Mouse (Mus musculus) testis, adult 10 weeks (tissue): Measurements from ENCODE around the gene Pcp2. TPM values are rescaled to one million over a fixed set of nuclear protein-coding genes. Genes with fewer than 3 reads are reported as not detected.

ENCODE experiments used
- polyA plus RNA-seq: library from polyadenylated mRNA; stranded (reverse); fragments of 350-450 nt; fragmentation: Illumina TruSeq; extraction: RNeasy Lipid Tissue Mini Kit (QIAGEN cat#74804); gene quantifications from one replicate; pipeline ENCODE4 v1.2.3, GENCODE M21; 2014; ENCODE audit warnings: low read depth, low replicate concordance

The Pcp2 gene
- polyA plus RNA-seq: not detected

DNA sequence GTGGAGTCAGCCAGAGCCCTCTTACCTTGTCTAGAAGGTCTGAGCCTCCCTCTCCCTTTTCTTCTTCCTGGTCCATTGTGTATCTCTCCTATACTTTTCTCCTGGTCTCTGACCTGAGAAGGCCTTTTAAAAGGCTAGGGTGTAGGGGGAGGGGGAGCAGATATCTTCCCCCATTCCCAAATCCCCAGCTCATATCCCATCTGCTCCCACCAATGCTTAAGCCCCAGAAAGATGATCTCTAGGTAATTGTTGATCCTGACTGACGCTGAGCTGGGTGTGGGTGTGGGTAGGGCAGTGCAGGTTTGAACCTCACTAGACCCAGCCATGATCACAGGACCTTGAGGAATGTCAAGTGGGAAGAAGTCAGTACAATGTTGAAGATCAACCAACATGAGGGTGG is at the start of gene Pcp2:
Gene Pcp2, minus strand, starts transcription at position 101 of the 400 bp plus-strand sequence.

GRCm38 (mm10) chr8:3671980-3672491 is 46.7 kb upstream of the Pcp2 start, which contains the start of gene Fcor:
Gene Fcor (minus strand): TSS chr8:3672362.

GRCm38 (mm10) chr8:3665507-3665906 is 40.2 kb upstream of the Pcp2 start, which contains the start of gene Mcemp1:
Gene Mcemp1 (plus strand): TSS chr8:3665754.

GRCm38 (mm10) chr8:3655526-3655925 is 30.2 kb upstream of the Pcp2 start, which contains the start of gene Retn:
Gene Retn (plus strand): TSS chr8:3655770.

DNA sequence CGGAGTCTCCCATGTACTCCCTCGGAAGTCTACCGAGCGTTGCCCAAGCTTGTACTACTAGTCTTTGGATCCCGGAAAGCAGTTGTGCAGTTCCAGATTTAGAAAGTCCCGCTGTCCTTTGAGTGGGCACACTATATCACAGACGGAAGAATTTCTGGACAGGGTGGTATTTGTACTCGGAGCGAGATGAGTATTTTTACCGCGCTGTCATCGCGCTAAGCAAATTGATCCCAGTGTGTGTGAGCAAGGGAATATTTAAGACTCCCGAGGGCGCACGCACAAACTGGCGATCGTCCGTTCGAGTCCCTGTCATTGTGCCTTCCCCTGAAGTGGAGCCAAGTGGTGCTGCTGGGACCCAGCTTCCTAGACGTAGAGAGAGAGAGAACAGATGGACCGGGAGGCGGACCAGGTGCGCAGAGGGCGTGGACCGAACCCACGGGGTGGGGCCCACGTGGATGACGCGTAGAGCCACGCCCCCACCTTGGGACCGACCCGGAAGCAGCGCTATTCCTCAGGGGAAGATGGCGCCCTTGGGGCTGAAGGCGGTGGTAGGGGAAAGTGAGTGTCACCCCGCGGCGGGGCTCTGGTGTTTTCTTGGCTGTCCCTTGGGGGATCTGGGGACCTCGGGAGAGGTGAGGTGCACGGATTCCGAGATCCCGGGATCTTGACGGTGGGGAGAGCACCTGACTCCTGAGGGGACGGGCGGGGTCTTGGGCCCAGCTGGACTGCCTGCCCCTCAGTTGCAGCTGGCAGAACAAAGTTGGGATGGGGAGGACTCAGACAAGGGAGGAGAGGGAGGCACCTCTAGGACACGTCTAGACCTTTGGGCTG is 5.5 kb upstream of the Pcp2 start, which contains the start of gene Stxbp2:
Gene Stxbp2, plus strand, starts transcription at position 309 of the 831 bp plus-strand sequence.

GRCm38 (mm10) chr8:3621199-3621970 is 4.0 kb downstream of the Pcp2 start, which contains the start of the genes Xab2 and Pet100:
Gene Xab2 (minus strand): TSS chr8:3621316.
Gene Pet100 (plus strand): TSS chr8:3621548.

DNA sequence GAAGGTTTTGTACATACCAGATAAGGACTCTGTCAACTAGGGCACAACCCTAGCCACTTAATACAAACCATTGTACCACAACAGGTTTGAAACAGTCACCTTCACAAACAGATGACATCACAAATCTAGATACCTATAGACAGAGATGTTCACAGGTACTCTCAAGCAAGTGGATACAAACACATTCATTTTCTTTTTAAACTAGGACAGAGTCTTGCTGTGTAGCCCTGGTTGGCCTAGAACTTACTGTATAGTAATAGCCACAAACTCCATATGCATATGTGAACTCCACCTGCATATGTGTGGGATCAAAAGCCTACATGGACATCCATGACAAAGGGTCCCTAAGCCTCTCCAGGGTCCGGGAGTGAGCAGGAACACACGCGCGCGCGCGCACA is 38.4 kb downstream of the Pcp2 start, which contains the start of gene Camsap3:
Gene Camsap3, plus strand, starts transcription at position 301 of the 398 bp plus-strand sequence.

Other genes starting within 250 kb of the Pcp2 start
- 3.2 TPM for gene Arhgef18, start 232.5 kb downstream of the Pcp2 start, polyA plus RNA-seq
- gene Pex11g, start 157.9 kb downstream of the Pcp2 start, polyA plus RNA-seq: 3.4 TPM
- 29.3 TPM for gene Tex45, start 154.7 kb downstream of the Pcp2 start, polyA plus RNA-seq
- 0.27 TPM for gene Zfp358, start 132.4 kb downstream of the Pcp2 start, polyA plus RNA-seq
- gene Mcoln1, start 125.1 kb downstream of the Pcp2 start, polyA plus RNA-seq: 6.4 TPM
- gene Pnpla6, start 110.2 kb downstream of the Pcp2 start, polyA plus RNA-seq: 1.8 TPM
- not detected for gene C330021F23Rik, start 57.6 kb downstream of the Pcp2 start, polyA plus RNA-seq
- gene Camsap3, start 38.3 kb downstream of the Pcp2 start, polyA plus RNA-seq: 2.1 TPM
- 1.1 TPM for gene Xab2, start 4.2 kb downstream of the Pcp2 start, polyA plus RNA-seq
- 37.0 TPM for gene Pet100, start 4.0 kb downstream of the Pcp2 start, polyA plus RNA-seq
- gene Stxbp2, start 5.4 kb upstream of the Pcp2 start, polyA plus RNA-seq: 20.9 TPM
- 1.1 TPM for gene Retn, start 30.2 kb upstream of the Pcp2 start, polyA plus RNA-seq
- not detected for gene Mcemp1, start 40.2 kb upstream of the Pcp2 start, polyA plus RNA-seq
- not detected for gene Fcor, start 46.8 kb upstream of the Pcp2 start, polyA plus RNA-seq
- gene Trappc5, start 50.8 kb upstream of the Pcp2 start, polyA plus RNA-seq: 3.2 TPM
- 0.27 TPM for gene Fcer2a, start 68.6 kb upstream of the Pcp2 start, polyA plus RNA-seq
- gene Clec4g, start 95.1 kb upstream of the Pcp2 start, polyA plus RNA-seq: 10.7 TPM
- gene Cd209a, start 123.4 kb upstream of the Pcp2 start, polyA plus RNA-seq: 0.18 TPM
- gene Cd209e, start 228.8 kb upstream of the Pcp2 start, polyA plus RNA-seq: not detected